Mouse (Mus musculus) kidney, adult 2 months (tissue): ENCODE measurements at regions not wholly inside any gene's neighbourhood (a gene's known extent, or its start where the extent isn't known, plus 50 kb on each side); places are given as distances from the start of the nearest gene placed in this dataset.

ENCODE experiments used
- CTCF ChIP-seq: fragments of 200-500 bp; conservative IDR thresholded peaks from 2 replicates; pipeline ENCODE4 v1.5.1; 2011; ENCODE audit warnings: low read depth, mild to moderate bottlenecking, control low read depth, low read length, moderate library complexity, mixed read lengths; ENCODE audit not compliant: insufficient read depth, insufficient read length
- POLR2A ChIP-seq: fragments of 200-500 bp; IDR thresholded peaks from one replicate; pipeline ENCODE4 v1.6.1; 2011; ENCODE audit warnings: low read depth, low read length, control low read depth

DNA sequence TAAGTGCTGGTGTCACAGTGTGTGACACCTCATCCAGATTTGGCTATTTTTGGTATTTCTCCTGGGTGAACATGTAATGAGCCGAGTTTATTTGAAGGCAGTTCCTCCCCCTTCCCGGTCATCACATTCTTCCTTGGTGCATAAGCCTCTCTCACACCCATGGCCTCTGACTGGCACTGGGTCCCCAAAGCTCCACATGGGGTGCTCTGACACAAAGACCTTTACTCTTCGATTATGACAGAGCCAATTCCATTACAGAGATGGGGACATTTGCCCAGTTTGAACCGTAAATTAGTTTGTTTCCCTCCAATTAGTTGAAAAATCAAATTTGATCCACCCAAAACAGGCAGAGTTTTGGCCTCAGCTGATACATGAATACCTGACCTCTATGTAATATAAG lies 171.2 kb upstream of the Camk1g start:
- TF ChIP-seq POLR2A (no peak), CTCF (no peak)
